Mouse (Mus musculus) limb, embryonic 10.5 days (tissue): Measurements from ENCODE around the gene Panx3. TPM values are rescaled to one million over a fixed set of nuclear protein-coding genes. Genes with fewer than 3 reads are reported as not detected.

Experiments used
- DNase-seq: peaks from one replicate; pipeline ENCODE4 v3.0.0-alpha.2; 2017; ENCODE audit warnings: low spot score
- H3K27ac ChIP-seq: fragments of 300-500 bp; sonication (generic); 2 replicates; pipeline ENCODE4 v1.5.1; 2016; ENCODE audit warnings: mild to moderate bottlenecking
- H3K27me3 ChIP-seq: fragments of 300-500 bp; sonication (generic); 2 replicates; pipeline ENCODE4 v1.6.1; 2016; ENCODE audit warnings: low read depth, mild to moderate bottlenecking; ENCODE audit not compliant: poor library complexity, severe bottlenecking
- H3K36me3 ChIP-seq: fragments of 300-500 bp; sonication (generic); 2 replicates; pipeline ENCODE4 v1.6.1; 2016; ENCODE audit warnings: mild to moderate bottlenecking, moderate library complexity
- H3K4me1 ChIP-seq: fragments of 300-500 bp; sonication (generic); 2 replicates; pipeline ENCODE4 v1.6.1; 2016
- H3K4me3 ChIP-seq: fragments of 300-500 bp; sonication (generic); 2 replicates; pipeline ENCODE4 v1.5.1; 2016; ENCODE audit warnings: mild to moderate bottlenecking, moderate library complexity
- H3K9me3 ChIP-seq: fragments of 300-500 bp; sonication (generic); replicated peaks from 2 replicates; pipeline ENCODE4 v1.6.1; 2016; ENCODE audit warnings: mild to moderate bottlenecking
- WGBS: fragments of 180-500 bp; shearing (Covaris S2); methylation state at CpG from one replicate; pipeline ENCODE4 v1.1.7; 2016; 5-methylcytosine and 5-hydroxymethylcytosine counted together
- polyA plus RNA-seq: library from polyadenylated mRNA; unstranded; fragments of >200 nt; fragmentation: Nextera tagmentation; extraction: Ambion mirVana; gene quantifications from 2 replicates; pipeline ENCODE4 v1.2.1, GENCODE M21; 2016

The Panx3 gene
- polyA plus RNA-seq, 1 experiment from 2014 or later, result not detected

DNA sequence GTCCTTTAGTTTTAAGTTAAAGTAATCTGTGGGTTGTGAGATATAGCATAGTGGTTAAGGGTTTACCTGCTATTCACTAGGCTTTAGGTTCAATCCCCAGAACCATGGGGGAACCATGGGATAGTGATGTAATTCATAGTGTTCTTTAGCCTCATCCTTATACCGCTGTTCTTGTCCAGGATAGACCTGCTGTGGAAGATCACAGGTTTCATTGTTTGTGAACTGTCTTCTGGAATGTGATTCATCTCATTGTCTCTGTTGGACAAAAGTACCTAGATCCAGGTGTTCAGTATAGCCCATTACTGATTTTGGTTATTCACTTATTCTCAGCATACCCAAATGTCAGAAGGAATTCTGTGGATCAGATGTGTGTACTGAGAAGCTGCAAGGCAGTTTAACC lies 41.8 kb downstream of the Panx3 start:
- Histone ChIP-seq H3K27ac (no peak overlapping the region), H3K9me3 (no peaks in the 10 kb centered on the region), H3K4me3 (no peak overlapping the region), H3K27me3 (peaks cover 6% of the 10 kb centered on the region; the same call in 1 of the 2 replicates), H3K4me1 (0 out of 2 replicates have a peak, but pooled peaks cover 4% of the 10 kb centered on the region), H3K36me3 (no peaks in the 10 kb centered on the region)
- 100% methylated on average over 1 of the region's 1 CpGs for WGBS
- DNase-seq, result no peak

DNA sequence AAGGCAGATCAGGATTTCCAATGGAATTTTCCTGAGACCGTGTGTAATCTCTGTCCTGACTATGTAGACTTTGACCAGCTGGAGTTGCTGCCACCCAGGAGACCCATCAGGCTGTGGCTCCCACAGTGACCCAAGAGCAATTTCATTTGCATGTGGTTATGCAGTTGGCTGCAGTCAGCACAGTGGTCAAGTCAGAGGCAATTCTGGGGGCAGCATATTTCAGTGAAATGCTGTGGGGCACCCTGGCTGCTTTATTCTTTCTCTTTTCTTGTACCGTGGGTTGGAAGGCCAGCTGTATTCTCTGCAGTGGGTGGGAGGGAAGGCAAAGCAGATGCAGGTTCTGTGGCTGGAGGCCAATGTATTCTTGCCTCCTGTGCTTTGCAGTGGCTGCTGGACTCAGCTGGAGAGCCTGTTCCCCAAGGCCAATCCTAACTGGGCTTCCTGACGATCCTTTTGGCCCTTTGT lies 42.9 kb downstream of the Panx3 start:
- DNase-seq, result peak; percentile 20
- Histone ChIP-seq H3K27me3 (0 out of 2 replicates have a peak, but pooled peaks cover 3% of the 10 kb centered on the region), H3K36me3 (no peaks in the 10 kb centered on the region), H3K27ac (no peak overlapping the region), H3K4me1 (0 out of 2 replicates have a peak, but pooled peaks cover 4% of the 10 kb centered on the region), H3K9me3 (no peaks in the 10 kb centered on the region), H3K4me3 (no peak overlapping the region)
- WGBS, result 18% methylated on average over 3 of the region's 3 CpGs

DNA sequence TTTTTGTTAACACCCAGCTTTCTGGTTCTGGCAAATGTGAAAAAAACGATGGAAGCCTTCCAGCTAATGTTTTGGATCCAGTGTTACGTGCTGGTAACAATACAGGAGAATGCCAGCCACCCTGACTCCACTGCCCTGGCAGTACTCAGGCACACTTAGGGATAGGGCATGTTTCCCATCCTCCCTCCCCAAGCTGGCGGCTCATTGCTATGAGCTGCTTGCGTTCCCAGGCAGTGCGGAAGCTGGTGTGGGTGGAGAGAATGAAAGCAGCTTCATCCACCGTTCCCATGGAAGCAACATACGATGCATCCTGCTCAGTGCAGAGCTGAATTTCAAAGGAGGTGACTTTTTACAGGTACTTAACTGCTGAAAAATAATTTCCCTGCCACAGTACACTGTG lies 43.4 kb downstream of the Panx3 start:
- Histone ChIP-seq H3K27ac (no peak overlapping the region), H3K4me1 (0 out of 2 replicates have a peak, but pooled peaks cover 4% of the 10 kb centered on the region), H3K9me3 (no peaks in the 10 kb centered on the region), H3K27me3 (0 out of 2 replicates have a peak, but pooled peaks cover 3% of the 10 kb centered on the region), H3K4me3 (no peak overlapping the region), H3K36me3 (no peaks in the 10 kb centered on the region)
- 28% methylated on average over 7 of the region's 7 CpGs for WGBS
- DNase-seq, result no peak

DNA sequence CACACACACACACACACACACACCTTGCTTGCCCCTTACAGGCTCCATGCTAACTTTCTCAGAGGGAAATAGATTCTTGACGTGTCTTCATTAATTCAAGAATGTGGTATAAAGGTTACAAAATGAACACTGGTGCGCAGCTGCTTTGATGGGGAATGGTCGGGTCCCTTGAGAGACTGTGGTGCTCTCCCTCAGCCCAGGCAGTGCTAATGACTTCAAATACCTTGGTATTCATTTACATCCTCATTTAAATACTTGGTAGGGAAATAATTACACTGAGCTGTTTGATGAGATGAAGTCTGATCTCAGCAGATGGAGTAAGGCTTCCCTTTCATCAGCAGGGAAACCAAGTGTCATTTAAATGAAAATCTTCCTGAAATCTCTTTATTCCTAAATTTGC lies 43.9 kb downstream of the Panx3 start:
- 0 out of 2 replicates have a peak, but pooled peaks cover 4% of the 10 kb centered on the region for H3K4me1 ChIP-seq
- no peak for DNase-seq
- no peaks in the 10 kb centered on the region for H3K9me3 ChIP-seq
- H3K27me3 ChIP-seq, result 0 out of 2 replicates have a peak, but pooled peaks cover 3% of the 10 kb centered on the region
- no peaks in the 10 kb centered on the region for H3K36me3 ChIP-seq
- 49% methylated on average over 3 of the region's 3 CpGs for WGBS
- no peak overlapping the region for H3K27ac ChIP-seq
- no peak overlapping the region for H3K4me3 ChIP-seq

DNA sequence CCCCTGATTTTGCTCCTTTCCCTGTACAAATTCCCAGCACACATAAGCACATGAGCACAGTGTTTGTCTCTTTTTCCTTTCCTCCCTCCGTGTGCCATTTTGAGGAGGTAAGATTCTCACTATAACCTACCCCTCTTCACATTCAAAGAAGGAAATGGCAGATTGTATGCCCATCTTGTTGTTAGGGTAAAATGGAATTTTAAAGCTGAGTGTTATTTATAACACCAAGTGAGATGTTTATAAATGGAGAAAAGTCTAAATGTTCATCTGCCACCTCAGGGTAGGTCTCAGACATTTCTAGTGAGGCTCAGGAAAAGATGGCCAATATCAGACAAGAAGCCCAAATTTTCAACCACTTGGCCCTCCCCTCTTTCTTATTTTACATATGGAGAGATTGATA lies 44.5 kb downstream of the Panx3 start:
- Histone ChIP-seq H3K27ac (no peak overlapping the region), H3K27me3 (0 out of 2 replicates have a peak, but pooled peaks cover 3% of the 10 kb centered on the region), H3K36me3 (no peaks in the 10 kb centered on the region), H3K4me1 (0 out of 2 replicates have a peak, but pooled peaks cover 4% of the 10 kb centered on the region), H3K4me3 (no peak overlapping the region), H3K9me3 (no peaks in the 10 kb centered on the region)
- DNase-seq, result no peak
- WGBS, result 69% methylated on average over 1 of the region's 1 CpGs

DNA sequence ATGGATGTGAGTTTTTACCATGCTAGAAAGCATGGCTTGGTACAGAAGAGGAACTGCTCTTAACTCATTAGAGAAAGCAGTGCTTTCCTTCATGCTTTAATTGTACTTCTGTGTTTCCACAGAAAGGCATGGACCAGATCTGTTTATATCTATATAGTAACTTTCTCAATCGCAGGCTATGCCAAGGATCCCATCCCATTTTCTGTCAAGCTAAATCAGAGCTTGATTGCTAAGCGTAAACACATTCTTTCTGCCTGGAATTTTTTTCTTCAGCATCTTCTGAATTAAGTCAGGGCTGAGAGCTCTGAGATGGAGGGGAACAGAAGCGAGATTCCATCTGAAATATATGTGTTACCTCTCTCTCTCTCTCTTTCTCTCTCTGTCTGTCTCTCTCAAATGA lies 45.1 kb downstream of the Panx3 start:
- Histone ChIP-seq H3K4me3 (no peak overlapping the region), H3K4me1 (0 out of 2 replicates have a peak, but pooled peaks cover 4% of the 10 kb centered on the region), H3K27ac (no peak overlapping the region), H3K27me3 (0 out of 2 replicates have a peak, but pooled peaks cover 3% of the 10 kb centered on the region), H3K9me3 (no peaks in the 10 kb centered on the region), H3K36me3 (no peaks in the 10 kb centered on the region)
- 89% methylated on average over 3 of the region's 3 CpGs for WGBS
- DNase-seq, result no peak

DNA sequence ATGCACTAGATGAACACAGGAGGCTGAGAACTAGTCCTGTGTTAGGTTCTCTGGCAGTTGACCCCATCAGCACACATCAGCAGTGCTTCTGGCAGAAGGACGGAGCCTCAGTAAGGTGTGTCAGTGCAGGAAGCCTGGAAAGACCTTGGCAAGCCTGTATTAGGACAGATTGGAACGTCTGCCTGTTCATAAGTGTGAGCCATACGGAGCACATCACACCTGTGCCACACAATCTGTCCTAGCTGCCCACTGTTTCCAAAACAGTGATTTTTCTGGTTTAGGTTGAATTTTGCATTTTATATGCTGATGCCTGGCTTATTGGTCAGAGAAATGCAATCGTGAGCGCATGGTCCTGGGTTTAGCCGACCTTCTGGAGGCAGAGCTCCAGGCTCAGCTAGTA lies 47.7 kb downstream of the Panx3 start:
- H3K27ac ChIP-seq, result no peak overlapping the region
- H3K4me1 ChIP-seq, result 0 out of 2 replicates have a peak, but pooled peaks cover 4% of the 10 kb centered on the region
- whole genome bisulfite sequencing, result 87% methylated on average over 6 of the region's 6 CpGs
- H3K9me3 ChIP-seq, result no peaks in the 10 kb centered on the region
- no peak for DNase-seq
- H3K36me3 ChIP-seq, result no peaks in the 10 kb centered on the region
- no peak overlapping the region for H3K4me3 ChIP-seq
- peaks cover 9% of the 10 kb centered on the region; the same call in 1 of the 2 replicates for H3K27me3 ChIP-seq

DNA sequence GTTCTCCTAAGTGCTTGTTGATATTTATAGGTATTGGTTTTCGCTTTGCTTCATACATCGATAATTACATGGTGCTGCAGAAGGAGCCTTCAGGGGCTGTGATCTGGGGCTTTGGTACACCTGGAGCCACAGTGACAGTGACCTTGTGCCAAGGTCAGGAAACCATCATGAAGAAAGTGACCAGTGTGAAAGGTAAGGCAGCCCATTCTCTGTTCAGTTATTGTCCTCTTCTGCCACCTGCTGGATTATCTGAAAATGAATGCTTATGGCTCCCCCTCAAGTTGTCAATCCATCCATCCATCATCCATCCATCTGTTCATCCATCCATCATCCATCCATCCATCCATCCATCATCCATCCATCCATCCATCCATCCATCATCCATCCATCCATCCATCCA lies 52.3 kb downstream of the Panx3 start:
- no peak for DNase-seq
- Histone ChIP-seq H3K9me3 (no peaks in the 10 kb centered on the region), H3K4me1 (peaks cover 6% of the 10 kb centered on the region; the same call in 1 of the 2 replicates), H3K27me3 (peaks cover 11% of the 10 kb centered on the region; the same call in 1 of the 2 replicates), H3K27ac (no peak overlapping the region), H3K4me3 (no peak overlapping the region), H3K36me3 (no peaks in the 10 kb centered on the region)
- WGBS, result 54% methylated on average over 2 of the region's 2 CpGs

DNA sequence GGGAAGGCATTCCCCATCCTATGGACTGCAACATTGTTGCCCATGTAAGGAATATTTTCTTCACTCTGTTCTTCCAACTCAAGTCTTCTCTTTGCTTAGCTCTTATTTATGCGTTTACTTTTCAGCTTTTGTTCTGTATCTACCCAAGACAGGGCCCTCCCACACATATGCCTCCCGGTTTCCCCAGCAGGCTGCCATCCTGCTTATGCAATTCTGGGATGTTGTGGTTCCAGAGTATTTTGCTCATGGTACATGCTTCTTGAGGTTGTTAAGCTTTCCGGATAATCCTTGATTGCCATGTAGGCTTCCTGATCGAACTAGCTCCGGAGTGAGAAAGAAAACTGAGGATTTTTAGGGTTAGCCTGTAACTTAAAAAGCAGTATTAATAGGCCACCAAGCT lies 53.8 kb downstream of the Panx3 start:
- Histone ChIP-seq H3K4me3 (no peak overlapping the region), H3K4me1 (peaks cover 6% of the 10 kb centered on the region; the same call in 1 of the 2 replicates), H3K27ac (no peak overlapping the region), H3K27me3 (peaks cover 11% of the 10 kb centered on the region; the same call in 1 of the 2 replicates), H3K36me3 (no peaks in the 10 kb centered on the region), H3K9me3 (no peaks in the 10 kb centered on the region)
- 76% methylated on average over 5 of the region's 5 CpGs for WGBS
- no peak for DNase-seq

DNA sequence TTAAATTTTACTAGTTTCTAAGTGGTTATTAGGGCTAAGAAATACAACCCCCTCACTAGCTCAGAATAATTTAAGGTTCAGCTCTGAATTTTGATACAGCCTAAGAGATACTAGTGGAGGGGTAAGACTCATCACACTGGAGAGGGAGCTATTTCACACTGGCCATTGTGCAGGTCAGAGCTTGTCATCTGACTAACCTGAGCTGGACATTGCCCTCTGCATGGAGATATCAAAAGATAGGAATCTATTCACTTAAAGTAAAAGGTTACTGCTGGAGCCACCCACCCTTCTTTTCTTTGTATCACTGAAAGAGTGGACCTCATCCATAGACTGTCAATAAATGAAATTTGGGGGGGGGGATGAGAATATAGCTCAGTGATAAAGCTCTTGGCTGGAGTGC lies 54.7 kb downstream of the Panx3 start:
- no peak overlapping the region for H3K27ac ChIP-seq
- no peak for DNase-seq
- H3K4me3 ChIP-seq, result peak overlapping the region; percentile 76; the same call in 1 of the 2 replicates
- peaks cover 11% of the 10 kb centered on the region; the same call in 1 of the 2 replicates for H3K27me3 ChIP-seq
- H3K36me3 ChIP-seq, result no peaks in the 10 kb centered on the region
- H3K4me1 ChIP-seq, result peaks cover 6% of the 10 kb centered on the region; the same call in 1 of the 2 replicates
- H3K9me3 ChIP-seq, result no peaks in the 10 kb centered on the region

DNA sequence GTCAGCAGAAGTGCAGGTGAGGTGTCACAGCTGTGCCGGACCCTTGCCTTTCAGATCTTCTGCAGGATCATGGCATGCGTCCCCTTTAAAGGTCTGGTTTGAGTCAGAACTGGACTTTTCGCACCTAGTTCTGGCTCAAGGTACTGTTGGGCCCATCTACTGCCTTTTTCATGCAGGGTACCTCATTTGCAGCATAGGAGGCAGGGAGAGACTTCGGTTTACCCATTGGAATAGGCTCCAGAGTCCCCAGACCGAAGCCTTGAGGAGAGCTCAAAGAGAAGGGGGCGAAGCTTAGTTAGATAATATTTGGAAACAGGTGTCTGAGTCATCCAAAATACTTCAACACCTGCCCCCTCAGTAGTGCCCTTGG lies 55.1 kb downstream of the Panx3 start:
- H3K4me1 ChIP-seq, result peaks cover 6% of the 10 kb centered on the region; the same call in 1 of the 2 replicates
- no peak for DNase-seq
- peak overlapping the region; percentile 50 for H3K27ac ChIP-seq
- WGBS, result 25% methylated on average over 6 of the region's 6 CpGs
- H3K9me3 ChIP-seq, result no peaks in the 10 kb centered on the region
- no peaks in the 10 kb centered on the region for H3K36me3 ChIP-seq
- H3K27me3 ChIP-seq, result peaks cover 11% of the 10 kb centered on the region; the same call in 1 of the 2 replicates
- H3K4me3 ChIP-seq, result peak overlapping the region; percentile 76

DNA sequence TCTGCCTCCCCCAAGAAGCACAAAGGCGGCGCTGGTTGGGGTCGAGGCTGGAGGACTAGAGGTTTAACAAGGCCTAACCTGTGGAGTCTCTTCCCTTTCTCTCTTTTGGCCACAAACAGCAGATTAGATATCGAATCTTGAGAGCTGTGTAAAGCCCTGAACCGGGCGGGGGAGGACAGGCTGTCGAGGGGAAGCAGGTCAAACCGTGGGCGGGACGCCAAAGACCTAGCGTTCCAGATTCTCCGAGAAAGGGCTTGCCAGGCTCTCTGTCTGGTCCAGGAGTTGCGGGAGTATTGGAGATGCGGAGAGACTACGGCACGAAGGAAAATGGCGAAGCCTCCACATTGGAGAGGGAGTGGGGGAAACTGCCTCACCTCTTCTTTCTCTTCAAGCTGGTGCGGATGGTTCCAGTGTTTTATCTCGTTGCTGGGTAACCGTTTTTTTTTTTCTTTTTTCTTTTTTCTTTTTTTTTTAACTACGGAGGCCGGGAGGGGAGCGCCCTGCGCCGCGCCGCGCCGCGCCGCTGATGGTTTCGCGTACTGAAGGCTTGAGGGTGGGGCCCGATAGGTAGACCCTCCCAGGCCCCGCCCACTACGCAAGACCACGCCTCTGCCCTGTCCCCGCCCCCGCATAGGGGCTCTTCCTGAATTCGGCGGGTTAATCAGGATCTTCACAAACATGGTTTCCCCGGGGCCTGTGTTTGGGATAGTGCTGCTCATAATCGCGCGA lies 55.7 kb downstream of the Panx3 start, which contains the start of gene Spa17:
Spa17 (minus strand) TSS at position 541 of the 729 bp plus-strand sequence.
- H3K4me3 ChIP-seq, result peak within 1 kb of the TSS; percentile 76
- H3K36me3 ChIP-seq, result no peaks in the 10 kb centered on the region
- H3K9me3 ChIP-seq, result no peaks in the 10 kb centered on the region
- H3K27me3 ChIP-seq, result peaks cover 11% of the 10 kb centered on the region; the same call in 1 of the 2 replicates
- DNase-seq, result peak; percentile 88
- H3K4me1 ChIP-seq, result peaks cover 6% of the 10 kb centered on the region; the same call in 1 of the 2 replicates
- WGBS, result under 1% methylated on average over 45 of the region's 45 CpGs
- H3K27ac ChIP-seq, result peak within 1 kb of the TSS; percentile 89
